Mouse (Mus musculus) colon, adult 2 months (tissue): ENCODE results near the gene Gm10591. TPM values are rescaled to one million over a fixed set of nuclear protein-coding genes. Genes with fewer than 3 reads are reported as not detected.

Experiments
- polyA plus RNA-seq: library from polyadenylated mRNA; depleted of rRNA; stranded (reverse); fragments of >200 nt; gene quantifications from 2 replicates; pipeline ENCODE4 v1.2.3, GENCODE M21; 2012; rRNA removed

Gm10591 gene
- 6.7 TPM in 1 of 2 replicates, not detected in the other for polyA plus RNA-seq

DNA sequence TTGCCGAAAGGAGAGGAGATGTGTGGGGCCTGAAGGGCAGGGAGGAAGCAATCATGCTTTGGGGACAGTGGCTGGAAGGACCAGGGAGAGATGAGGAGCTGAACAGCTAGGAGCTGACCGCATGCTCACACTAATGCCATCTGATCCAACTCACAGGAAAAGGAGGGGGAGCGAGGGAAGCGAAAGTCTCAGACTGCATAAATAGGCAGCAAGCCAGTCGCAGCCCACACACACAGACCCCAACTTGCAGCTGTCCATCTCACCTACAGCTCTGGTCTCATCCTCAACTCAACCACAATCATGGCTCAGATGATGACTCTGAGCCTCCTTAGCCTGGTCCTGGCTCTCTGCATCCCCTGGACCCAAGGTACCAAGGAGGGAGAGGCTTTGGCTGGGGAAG is at the start of gene Gm10591:
TSS of gene Gm10591 (plus strand) at position 301 of the 400 bp plus-strand sequence.

DNA sequence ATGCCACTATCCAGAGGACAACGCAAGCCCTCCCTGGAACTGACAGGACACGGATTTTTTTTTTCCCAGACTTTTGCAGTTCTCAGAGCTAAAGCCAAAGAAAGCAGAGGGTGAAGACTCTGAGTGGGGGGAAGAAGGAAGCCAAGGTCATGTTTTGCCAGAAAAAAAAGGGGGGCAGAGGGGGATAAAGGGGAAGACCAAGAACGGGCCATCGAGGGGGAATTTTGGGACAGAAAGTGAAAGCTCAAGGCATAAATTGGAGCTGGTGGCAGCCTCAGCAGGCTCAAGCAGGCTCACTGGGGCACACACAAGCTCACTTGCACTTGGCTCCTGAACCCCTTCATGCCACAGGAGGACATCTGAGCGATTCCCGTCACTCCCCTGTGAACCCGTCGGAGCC is 17.4 kb downstream of the Gm10591 start, which contains the start of gene Gm2564:
TSS of gene Gm2564 (plus strand) at position 301 of the 400 bp plus-strand sequence.

DNA sequence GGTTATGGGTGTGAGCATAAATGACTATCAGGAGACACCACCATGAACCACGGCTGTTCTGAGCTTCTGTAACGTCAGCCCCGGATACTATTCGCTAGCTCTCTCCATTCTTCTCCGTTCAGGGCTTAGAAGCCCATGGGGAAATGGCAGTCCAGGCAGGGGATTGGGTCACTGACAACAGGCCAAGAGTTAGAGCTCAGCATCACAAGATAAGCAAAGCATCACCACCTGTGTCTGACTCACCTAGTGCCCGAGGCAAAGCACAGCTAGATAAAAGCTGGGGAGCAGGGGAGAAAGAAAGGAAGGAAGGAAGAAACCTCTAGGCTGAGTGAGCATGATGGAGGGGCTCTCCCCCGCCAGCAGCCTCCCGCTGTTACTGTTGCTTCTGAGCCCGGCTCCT is 43.0 kb downstream of the Gm10591 start, which contains the start of gene Ccl27b:
TSS of gene Ccl27b (plus strand) at position 301 of the 400 bp plus-strand sequence.

DNA sequence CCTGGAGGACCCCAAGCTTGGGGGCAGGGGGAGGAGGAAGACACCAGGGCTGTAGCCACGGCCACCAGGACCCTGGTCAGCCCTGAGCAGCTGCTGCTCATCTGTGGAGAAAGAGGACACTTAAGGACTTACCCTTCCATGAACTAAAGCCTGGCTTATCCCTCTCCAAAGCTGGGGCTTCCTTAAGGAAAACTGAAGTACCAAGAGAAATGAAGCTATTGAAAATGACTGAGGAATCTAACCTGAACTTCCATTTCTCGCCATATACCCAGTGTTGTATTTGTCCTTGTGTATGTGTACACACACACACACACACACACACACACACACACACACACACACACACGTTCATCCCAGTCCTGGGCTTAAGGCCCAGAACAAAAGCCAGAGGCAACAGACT is 49.8 kb downstream of the Gm10591 start, which contains the start of gene Il11ra2:
TSS of gene Il11ra2 (minus strand) at position 101 of the 400 bp plus-strand sequence.

Other genes with a start within 250 kb of the Gm10591 start
- gene Gm21586, start 172.8 kb upstream of the Gm10591 start, polyA plus RNA-seq: not detected in 2 replicates
- 0.07 and 0.08 TPM in 2 replicates for gene Gm2163, start 145.4 kb upstream of the Gm10591 start, polyA plus RNA-seq
- 0.03 and 0.05 TPM in 2 replicates for gene Fam205a2, start 84.0 kb upstream of the Gm10591 start, polyA plus RNA-seq
- 1.0 and 1.4 TPM in 2 replicates for gene Gm2564, start 17.5 kb downstream of the Gm10591 start, polyA plus RNA-seq
- gene Ccl27b, start 43.1 kb downstream of the Gm10591 start, polyA plus RNA-seq: not detected in 2 replicates
- not detected in 2 replicates for gene Il11ra2, start 49.7 kb downstream of the Gm10591 start, polyA plus RNA-seq
- not detected in 2 replicates for gene 4930578G10Rik, start 123.3 kb downstream of the Gm10591 start, polyA plus RNA-seq
- 9.1 and 10.2 TPM in 2 replicates for gene Ccl19, start 144.4 kb downstream of the Gm10591 start, polyA plus RNA-seq
- gene Ccl21a, start 161.8 kb downstream of the Gm10591 start, polyA plus RNA-seq: 94.6 and 107 TPM in 2 replicates
- not detected in 2 replicates for gene Fam205a1, start 241.7 kb downstream of the Gm10591 start, polyA plus RNA-seq
- gene Gm12394, start 244.6 kb downstream of the Gm10591 start, polyA plus RNA-seq: not detected in 2 replicates